Mouse (Mus musculus): ENCODE measurements around the gene Arhgap22. TPM values are rescaled to one million over a fixed set of nuclear protein-coding genes. Genes with fewer than 3 reads are reported as not detected.

The Arhgap22 gene
- total and polyA plus RNA-seq, 3 experiments = 0.17 to 0.39 (median 0.29) TPM

DNA sequence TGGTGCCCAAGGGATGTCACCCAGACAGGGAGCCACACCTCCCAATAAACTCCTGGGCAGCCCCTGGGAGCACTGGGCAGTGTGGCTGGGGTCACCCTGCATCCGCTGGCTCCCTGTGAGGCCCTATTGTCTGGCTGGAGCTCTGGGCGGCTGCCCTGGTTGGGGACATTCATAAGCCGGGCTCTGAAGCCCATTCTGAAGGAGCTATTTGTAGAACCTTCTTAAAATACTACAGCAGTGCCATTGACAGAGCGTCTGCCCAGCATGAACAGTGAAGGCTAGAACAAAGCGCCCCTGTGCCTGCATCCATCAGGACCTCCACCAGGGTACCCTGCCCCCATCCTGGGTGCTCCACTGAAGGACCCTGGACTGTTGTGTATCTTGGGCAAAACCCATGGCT lies 114.5 kb downstream of the Arhgap22 start:
- no peak for DNase-seq (ENCODE audit: extremely low read depth)
- Histone ChIP-seq H3K9me3 (replicated peaks; ENCODE audit: low read length) (peaks cover 2% of the 10 kb centered on the region), H3K79me2 (replicated peaks; ENCODE audit: control insufficient read depth, extremely low read depth, insufficient read depth, poor library complexity, severe bottlenecking) (no peaks in the 10 kb centered on the region), H3K4me2 (ENCODE audit: insufficient read depth, low read depth, poor library complexity, severe bottlenecking) (no peak overlapping the region), H3K4me1 (ENCODE audit: control insufficient read depth in 1 of 2, insufficient read depth in 2 of 2) (peaks cover 17 to 51% of the 10 kb centered on the region in 2 experiments), H3K27me3 (replicated peaks) (no peaks in the 10 kb centered on the region), H3K27ac (ENCODE audit: insufficient read depth, low read depth) (no peak overlapping the region), H3K4me3 (replicated peaks in 1 of 3; ENCODE audit: low read depth in 2 of 3, low read length in 2 of 3, poor library complexity in 1 of 3) (no peak overlapping the region), H3K9ac (ENCODE audit: insufficient read depth, low read depth) (no peak overlapping the region), H3K36me3 (replicated peaks in 1 of 2; ENCODE audit: control insufficient read depth in 1 of 2, insufficient read depth in 1 of 2, low read length in 1 of 2) (no peaks in the 10 kb centered on the region)
- TF ChIP-seq POLR2AphosphoS2 (IDR thresholded peaks at IDR 0.05; ENCODE audit: low read depth, low read length) (no peak), KAT2A (IDR thresholded peaks at IDR 0.05; ENCODE audit: insufficient replicate concordance, low read length) (no peak), ZKSCAN1 (IDR thresholded peaks at IDR 0.05; ENCODE audit: borderline replicate concordance, low read depth, low read length) (no peak), NELFE (IDR thresholded peaks at IDR 0.05; ENCODE audit: low read depth, low read length) (no peak)
- in situ Hi-C loops (cut with MboI; ENCODE audit: low pct_ligation_motif_present, low pct_unique_long_range_greater_than_20kb, low sequenced_read_pairs) (no loop called here), dilution Hi-C loops (cut with MboI; ENCODE audit: extremely low pct_ligation_motif_present, extremely low pct_unique_long_range_greater_than_20kb, low sequenced_read_pairs) (no loop called here)

DNA sequence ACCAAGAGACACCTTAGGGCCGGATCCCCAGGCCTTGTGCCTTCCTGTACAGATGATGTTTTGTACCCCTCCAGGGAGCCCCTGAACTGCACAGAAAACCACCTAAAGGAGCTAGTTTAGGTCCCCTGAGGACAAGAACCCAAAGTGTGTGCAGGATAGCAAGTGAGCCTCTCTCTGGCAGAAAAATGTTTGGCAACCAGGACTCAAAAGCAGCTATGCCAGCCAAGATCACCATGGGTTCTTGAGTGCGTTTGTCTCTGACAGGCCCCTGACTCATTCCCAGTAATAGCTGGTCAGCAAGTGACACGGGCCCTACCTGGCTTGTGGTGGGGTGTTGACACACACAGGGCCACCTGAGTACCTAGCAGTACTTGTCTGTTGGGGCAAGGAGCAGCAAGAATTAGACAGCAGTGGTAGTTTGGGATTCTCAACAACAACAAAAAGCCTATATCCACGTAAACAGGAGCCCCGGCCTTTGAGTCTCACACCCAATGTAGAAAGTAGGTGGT lies 115.5 kb downstream of the Arhgap22 start:
- no peaks in the 10 kb centered on the region for H3K79me2 ChIP-seq (replicated peaks; ENCODE audit: control insufficient read depth, extremely low read depth, insufficient read depth, poor library complexity, severe bottlenecking)
- in situ Hi-C loops (cut with MboI; ENCODE audit: low pct_ligation_motif_present, low pct_unique_long_range_greater_than_20kb, low sequenced_read_pairs) (no loop called here), dilution Hi-C loops (cut with MboI; ENCODE audit: extremely low pct_ligation_motif_present, extremely low pct_unique_long_range_greater_than_20kb, low sequenced_read_pairs) (no loop called here)
- peaks cover 5% of the 10 kb centered on the region for H3K9me3 ChIP-seq (replicated peaks; ENCODE audit: low read length)
- H3K27ac ChIP-seq (ENCODE audit: insufficient read depth, low read depth) = no peak overlapping the region
- no peaks in the 10 kb centered on the region for H3K27me3 ChIP-seq (replicated peaks)
- no peak overlapping the region for H3K4me3 ChIP-seq (replicated peaks in 1 of 3; ENCODE audit: low read depth in 2 of 3, low read length in 2 of 3, poor library complexity in 1 of 3)
- peaks cover 23 to 49% of the 10 kb centered on the region in 2 experiments for H3K4me1 ChIP-seq (ENCODE audit: control insufficient read depth in 1 of 2, insufficient read depth in 2 of 2)
- TF ChIP-seq MYC (IDR thresholded peaks at IDR 0.05; ENCODE audit: low read depth, low read length) = no peak
- no peak for TF ChIP-seq EP300 (IDR thresholded peaks at IDR 0.05; ENCODE audit: low read length)
- TF ChIP-seq MAZ (IDR thresholded peaks at IDR 0.05; ENCODE audit: low read depth, low read length) = no peak
- TF ChIP-seq IRF4 (IDR thresholded peaks at IDR 0.05; ENCODE audit: low read depth, low read length) = no peak
- TF ChIP-seq ELF1 (IDR thresholded peaks at IDR 0.05; ENCODE audit: low read depth, low read length) = no peak
- TF ChIP-seq TBP (conservative IDR thresholded peaks at IDR 0.05; ENCODE audit: low read depth, low read length) = no peak
- no peak for TF ChIP-seq ZMIZ1 (IDR thresholded peaks at IDR 0.05; ENCODE audit: low read depth, low read length)
- no peak for TF ChIP-seq USF1 (IDR thresholded peaks at IDR 0.05; ENCODE audit: low read depth, low read length)
- no peak for TF ChIP-seq MEF2A (IDR thresholded peaks at IDR 0.05; ENCODE audit: borderline replicate concordance, low read depth, low read length)
- TF ChIP-seq RAD21 (IDR thresholded peaks at IDR 0.05; ENCODE audit: low read depth, low read length) = no peak
- TF ChIP-seq SMC3 (IDR thresholded peaks at IDR 0.05; ENCODE audit: low read depth, low read length) = no peak
- no peak for TF ChIP-seq UBTF (IDR thresholded peaks at IDR 0.05; ENCODE audit: low read depth, low read length)
- TF ChIP-seq ETS1 (conservative IDR thresholded peaks at IDR 0.05; ENCODE audit: low read depth, low read length) = no peak
- TF ChIP-seq KAT2A (IDR thresholded peaks at IDR 0.05; ENCODE audit: insufficient replicate concordance, low read length) = no peak
- no peak overlapping the region for H3K4me2 ChIP-seq (ENCODE audit: insufficient read depth, low read depth, poor library complexity, severe bottlenecking)
- no peak overlapping the region for H3K9ac ChIP-seq (ENCODE audit: insufficient read depth, low read depth)
- H3K36me3 ChIP-seq (replicated peaks in 1 of 2; ENCODE audit: control insufficient read depth in 1 of 2, insufficient read depth in 1 of 2, low read length in 1 of 2) = no peaks in the 10 kb centered on the region
- DNase-seq (ENCODE audit: extremely low read depth) = no peak

Measured in CH12.LX (cell line).